Mouse (Mus musculus): ENCODE measurements around the gene Vps9d1. TPM values are rescaled to one million over a fixed set of nuclear protein-coding genes. Genes with fewer than 3 reads are reported as not detected.

Vps9d1 gene
- polyA plus RNA-seq, 2 experiments, result 27.4 to 86.1 TPM

GRCm38 (mm10) chr8:123280302-123281094, 26.4 kb upstream of the Vps9d1 start:
- no peak for TF ChIP-seq POLR2A (IDR thresholded peaks at IDR 0.05; ENCODE audit: borderline replicate concordance, extremely low read depth, insufficient read depth, insufficient read length)
- ATAC-seq (ENCODE audit: low FRiP score, low read depth) (no peak), DNase-seq (ENCODE audit: low spot score) (no peak)
- H3K36me3 ChIP-seq (ENCODE audit: control insufficient read depth, insufficient read depth, low read length), result peaks cover 15% of the 10 kb centered on the region; the same call in 1 of the 2 replicates
- no peak overlapping the region for H3K4me3 ChIP-seq (replicated peaks; ENCODE audit: low read length)
- no peak overlapping the region for H3K9ac ChIP-seq (ENCODE audit: low read depth, low read length, severe bottlenecking)
- no peak overlapping the region for H3K4me2 ChIP-seq (replicated peaks; ENCODE audit: low read depth, low read length, severe bottlenecking)
- H3K4me1 ChIP-seq (ENCODE audit: control insufficient read depth, insufficient read depth, low read length), result no peaks in the 10 kb centered on the region
- no peak overlapping the region for H3K27ac ChIP-seq (replicated peaks; ENCODE audit: low read depth, low read length)
- 84% methylated on average over 13 of the region's 13 CpGs for WGBS
- no peaks in the 10 kb centered on the region for H3K27me3 ChIP-seq (ENCODE audit: control insufficient read depth, insufficient read depth, low read length)
- H3K9me3 ChIP-seq (ENCODE audit: control insufficient read depth, low read length), result no peaks in the 10 kb centered on the region

DNA sequence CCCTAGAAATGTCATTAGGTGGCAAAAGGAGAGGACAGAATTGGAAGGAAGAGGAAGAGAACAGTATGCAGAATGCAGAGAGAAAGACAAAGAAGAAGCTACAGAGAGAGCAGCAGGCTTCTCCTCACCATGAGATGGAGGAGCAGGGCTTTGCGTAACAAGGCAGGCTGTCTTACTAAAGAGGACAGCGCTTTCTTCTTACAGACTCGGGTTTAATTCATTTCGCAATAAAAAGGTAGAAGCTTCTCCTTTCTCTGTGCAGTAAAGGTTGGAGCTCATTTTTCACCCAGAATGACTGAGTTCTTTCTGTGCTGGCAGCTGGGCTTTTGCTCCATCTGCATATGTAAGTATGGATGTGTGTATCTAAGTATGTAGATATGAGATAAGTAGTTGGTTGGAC, 25.7 kb upstream of the Vps9d1 start:
- TF ChIP-seq POLR2A (IDR thresholded peaks at IDR 0.05; ENCODE audit: borderline replicate concordance, extremely low read depth, insufficient read depth, insufficient read length), result no peak
- Histone ChIP-seq H3K27me3 (ENCODE audit: control insufficient read depth, insufficient read depth, low read length) (no peaks in the 10 kb centered on the region), H3K9ac (ENCODE audit: low read depth, low read length, severe bottlenecking) (no peak overlapping the region), H3K4me3 (replicated peaks; ENCODE audit: low read length) (no peak overlapping the region), H3K4me2 (replicated peaks; ENCODE audit: low read depth, low read length, severe bottlenecking) (no peak overlapping the region), H3K9me3 (ENCODE audit: control insufficient read depth, low read length) (no peaks in the 10 kb centered on the region), H3K27ac (replicated peaks; ENCODE audit: low read depth, low read length) (no peak overlapping the region), H3K4me1 (ENCODE audit: control insufficient read depth, insufficient read depth, low read length) (no peaks in the 10 kb centered on the region), H3K36me3 (ENCODE audit: control insufficient read depth, insufficient read depth, low read length) (peaks cover 15% of the 10 kb centered on the region; the same call in 1 of the 2 replicates)
- DNase-seq (ENCODE audit: low spot score) (no peak), ATAC-seq (ENCODE audit: low FRiP score, low read depth) (no peak)
- 88% methylated on average over 4 of the region's 4 CpGs for WGBS

DNA sequence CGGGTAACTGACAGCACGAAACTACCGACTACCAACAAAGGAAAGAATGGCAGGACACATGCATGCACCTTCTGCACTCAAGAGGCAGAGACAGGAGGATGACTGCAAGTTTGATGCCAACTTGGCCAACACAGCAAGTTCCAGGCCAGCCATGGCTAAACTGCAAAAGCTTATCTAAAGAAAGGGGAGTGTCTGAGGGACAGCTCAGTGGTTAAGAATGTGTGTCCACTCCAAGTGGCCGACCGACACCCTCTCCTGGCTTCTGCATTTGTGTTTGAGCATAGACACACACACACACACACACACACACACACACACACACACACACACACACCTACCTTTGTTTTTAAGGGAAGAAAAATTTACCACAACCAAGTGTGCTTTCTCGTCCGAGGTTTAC, 24.3 kb upstream of the Vps9d1 start:
- TF ChIP-seq POLR2A (IDR thresholded peaks at IDR 0.05; ENCODE audit: borderline replicate concordance, extremely low read depth, insufficient read depth, insufficient read length), result no peak
- DNase-seq (ENCODE audit: low spot score), result no peak

GRCm38 (mm10) chr8:123275096-123275495, 20.9 kb upstream of the Vps9d1 start:
- H3K36me3 ChIP-seq (ENCODE audit: control insufficient read depth, insufficient read depth, low read length), result peaks cover 14% of the 10 kb centered on the region

More for the DNA sequence above, 24.3 kb upstream of the Vps9d1 start:
- no peaks in the 10 kb centered on the region for H3K9me3 ChIP-seq (ENCODE audit: control insufficient read depth, low read length)
- ATAC-seq (ENCODE audit: low FRiP score, low read depth), result no peak
- H3K27ac ChIP-seq (replicated peaks; ENCODE audit: low read depth, low read length), result no peak overlapping the region
- 71% methylated on average over 7 of the region's 7 CpGs for WGBS
- peaks cover 15% of the 10 kb centered on the region; the same call in 1 of the 2 replicates for H3K36me3 ChIP-seq (ENCODE audit: control insufficient read depth, insufficient read depth, low read length)
- H3K4me3 ChIP-seq (replicated peaks; ENCODE audit: low read length), result no peak overlapping the region
- H3K4me1 ChIP-seq (ENCODE audit: control insufficient read depth, insufficient read depth, low read length), result no peaks in the 10 kb centered on the region
- H3K9ac ChIP-seq (ENCODE audit: low read depth, low read length, severe bottlenecking), result no peak overlapping the region
- H3K4me2 ChIP-seq (replicated peaks; ENCODE audit: low read depth, low read length, severe bottlenecking), result no peak overlapping the region
- no peaks in the 10 kb centered on the region for H3K27me3 ChIP-seq (ENCODE audit: control insufficient read depth, insufficient read depth, low read length)

DNA sequence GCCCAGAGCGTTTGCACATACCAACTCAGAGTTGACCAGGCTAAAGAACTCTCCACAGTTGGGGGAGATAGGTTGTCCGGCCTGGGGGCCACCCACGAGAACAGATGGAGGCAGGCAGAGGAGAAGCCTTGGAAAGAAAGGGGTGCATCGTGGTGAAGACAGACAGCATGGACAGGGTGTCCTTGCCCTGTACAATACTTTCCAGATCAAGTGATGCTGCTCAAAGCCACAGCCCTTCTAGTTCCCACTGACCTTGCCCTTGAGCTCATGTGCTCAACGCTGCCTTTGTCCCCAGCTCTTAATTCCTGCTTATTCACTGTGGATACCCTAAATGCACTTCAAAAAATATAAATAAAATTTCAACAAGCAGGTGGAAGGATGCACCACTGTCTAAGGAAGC, 20.3 kb upstream of the Vps9d1 start:
- no peak for TF ChIP-seq POLR2A (IDR thresholded peaks at IDR 0.05; ENCODE audit: borderline replicate concordance, extremely low read depth, insufficient read depth, insufficient read length)
- 87% methylated on average over 5 of the region's 5 CpGs for WGBS
- no peak for DNase-seq (ENCODE audit: low spot score)

More at GRCm38 (mm10) chr8:123275096-123275495, 20.9 kb upstream of the Vps9d1 start:
- no peaks in the 10 kb centered on the region for H3K27me3 ChIP-seq (ENCODE audit: control insufficient read depth, insufficient read depth, low read length)
- no peak for ATAC-seq (ENCODE audit: low FRiP score, low read depth)
- H3K9me3 ChIP-seq (ENCODE audit: control insufficient read depth, low read length), result no peaks in the 10 kb centered on the region
- TF ChIP-seq POLR2A (IDR thresholded peaks at IDR 0.05; ENCODE audit: borderline replicate concordance, extremely low read depth, insufficient read depth, insufficient read length), result no peak
- H3K9ac ChIP-seq (ENCODE audit: low read depth, low read length, severe bottlenecking), result no peak overlapping the region
- 94% methylated on average over 12 of the region's 12 CpGs for WGBS
- H3K4me1 ChIP-seq (ENCODE audit: control insufficient read depth, insufficient read depth, low read length), result no peaks in the 10 kb centered on the region
- H3K4me3 ChIP-seq (replicated peaks; ENCODE audit: low read length), result no peak overlapping the region
- H3K4me2 ChIP-seq (replicated peaks; ENCODE audit: low read depth, low read length, severe bottlenecking), result no peak overlapping the region
- H3K27ac ChIP-seq (replicated peaks; ENCODE audit: low read depth, low read length), result no peak overlapping the region
- no peak for DNase-seq (ENCODE audit: low spot score)

More for the DNA sequence above, 20.3 kb upstream of the Vps9d1 start:
- Histone ChIP-seq H3K4me1 (ENCODE audit: control insufficient read depth, insufficient read depth, low read length) (no peaks in the 10 kb centered on the region), H3K4me2 (replicated peaks; ENCODE audit: low read depth, low read length, severe bottlenecking) (no peak overlapping the region), H3K36me3 (ENCODE audit: control insufficient read depth, insufficient read depth, low read length) (peaks cover 21% of the 10 kb centered on the region), H3K9me3 (ENCODE audit: control insufficient read depth, low read length) (no peaks in the 10 kb centered on the region), H3K9ac (ENCODE audit: low read depth, low read length, severe bottlenecking) (no peak overlapping the region), H3K27me3 (ENCODE audit: control insufficient read depth, insufficient read depth, low read length) (no peaks in the 10 kb centered on the region), H3K27ac (replicated peaks; ENCODE audit: low read depth, low read length) (no peak overlapping the region), H3K4me3 (replicated peaks; ENCODE audit: low read length) (no peak overlapping the region)
- ATAC-seq (ENCODE audit: low FRiP score, low read depth), result no peak
